In genomic region chr16:73835715-73836440, GRCm38 (mm10) we compare ENCODE assay signal across 15 mouse cellular contexts.
DNase-seq lines count a peak whose midpoint lies in the region; ATAC-seq and TF ChIP-seq lines count a peak whose summit lies in the region.
"Had no signal": no experiment of that assay in that cellular context is flagged by ENCODE, and none has a peak within 500 bp of the region (broad histone marks: within the 10 kb centered on the region; RNA-seq: fewer than 3 reads in every experiment).

No protein-coding gene starts in this region.

- TF ChIP-seq EP300 in heart, postnatal 0 days (IDR thresholded peaks at IDR 0.05; ENCODE audit: low read depth), result no peak

- H3K9me3 ChIP-seq in heart, embryonic 11.5 days (replicated peaks; ENCODE audit: control insufficient read depth, low read length), result no peaks in the 10 kb centered on the region
- no peaks in the 10 kb centered on the region for H3K9me3 ChIP-seq in midbrain, postnatal 0 days (ENCODE audit: low read length)
- H3K9me3 ChIP-seq in midbrain, embryonic 11.5 days (ENCODE audit: control insufficient read depth, low read length), result no peaks in the 10 kb centered on the region
- H3K9me3 ChIP-seq in heart, postnatal 0 days (replicated peaks; ENCODE audit: control insufficient read depth, low read length), result no peaks in the 10 kb centered on the region
- H3K9me3 ChIP-seq: midbrain, embryonic 15.5 days had no signal

- no peak overlapping the region for H3K9ac ChIP-seq in heart, embryonic 11.5 days (ENCODE audit: low read depth, low read length)
- no peak overlapping the region for H3K9ac ChIP-seq in midbrain, postnatal 0 days (replicated peaks; ENCODE audit: low read length, poor library complexity, severe bottlenecking)
- H3K9ac ChIP-seq in midbrain, embryonic 11.5 days (ENCODE audit: low read length), result no peak overlapping the region
- H3K9ac ChIP-seq in heart, postnatal 0 days (replicated peaks; ENCODE audit: low read depth, low read length), result no peak overlapping the region
- H3K9ac ChIP-seq: midbrain, embryonic 15.5 days had no signal

- H3K4me2 ChIP-seq in heart, embryonic 11.5 days, result peak overlapping the region; percentile 51
- H3K4me2 ChIP-seq in midbrain, postnatal 0 days (ENCODE audit: low read depth, low read length, poor library complexity, severe bottlenecking), result no peak overlapping the region
- H3K4me2 ChIP-seq in midbrain, embryonic 11.5 days, result no peak overlapping the region
- H3K4me2 ChIP-seq in heart, postnatal 0 days (ENCODE audit: low read depth, low read length), result peak overlapping the region; percentile 49
- H3K4me2 ChIP-seq: midbrain, embryonic 15.5 days had no signal

- H3K27ac ChIP-seq in heart, embryonic 11.5 days (ENCODE audit: low read depth, low read length), result no peak overlapping the region
- no peak overlapping the region for H3K27ac ChIP-seq in midbrain, postnatal 0 days (ENCODE audit: low read depth, low read length)
- H3K27ac ChIP-seq in midbrain, embryonic 11.5 days (ENCODE audit: low read depth, low read length), result no peak overlapping the region
- peak overlapping the region; percentile 11; the same call in 1 of the 2 replicates for H3K27ac ChIP-seq in heart, postnatal 0 days (ENCODE audit: low read depth)
- H3K27ac ChIP-seq: hindbrain, postnatal 0 days; midbrain, embryonic 15.5 days had no signal

- H3K27me3 ChIP-seq in heart, embryonic 11.5 days (ENCODE audit: control insufficient read depth, insufficient read depth, low read length), result no peaks in the 10 kb centered on the region
- H3K27me3 ChIP-seq in midbrain, postnatal 0 days (ENCODE audit: insufficient read depth, low read length), result no peaks in the 10 kb centered on the region
- no peaks in the 10 kb centered on the region for H3K27me3 ChIP-seq in midbrain, embryonic 11.5 days (ENCODE audit: control insufficient read depth, insufficient read depth, low read length)
- no peaks in the 10 kb centered on the region for H3K27me3 ChIP-seq in heart, postnatal 0 days (ENCODE audit: control insufficient read depth, insufficient read depth, low read length)
- H3K27me3 ChIP-seq: midbrain, embryonic 15.5 days had no signal

- H3K4me3 ChIP-seq in heart, embryonic 11.5 days (ENCODE audit: low read depth, low read length), result no peak overlapping the region
- H3K4me3 ChIP-seq in midbrain, postnatal 0 days (ENCODE audit: low read depth, low read length), result no peak overlapping the region
- H3K4me3 ChIP-seq in midbrain, embryonic 11.5 days (ENCODE audit: low read depth, low read length), result no peak overlapping the region
- peak overlapping the region; percentile 35 for H3K4me3 ChIP-seq in heart, postnatal 0 days (ENCODE audit: low read depth, low read length)
- H3K4me3 ChIP-seq: midbrain, embryonic 15.5 days had no signal

- DNase-seq in heart, postnatal 4 days, result no peak
- peak; percentile 6 for DNase-seq in midbrain, postnatal 0 days (ENCODE audit: low spot score)
- no peak for DNase-seq in midbrain, embryonic 11.5 days (ENCODE audit: low spot score, missing footprints)
- DNase-seq in heart, postnatal 0 days (ENCODE audit: low spot score), result no peak
- DNase-seq in embryo, embryonic 10 days (ENCODE audit: low spot score), result no peak
- DNase-seq: B cell, adult 2 months; cerebellum, adult 11-12 months; kidney, adult 8-10 months; left cerebral cortex, postnatal 4 days had no signal

- 49% methylated on average over 19 of the region's 19 CpGs for WGBS in heart, embryonic 11.5 days (ENCODE audit: insufficient replicate concordance)
- 73% methylated on average over 19 of the region's 19 CpGs for WGBS in midbrain, postnatal 0 days
- 92% methylated on average over 19 of the region's 19 CpGs for WGBS in midbrain, embryonic 11.5 days
- WGBS in heart, postnatal 0 days, result 47% methylated on average over 19 of the region's 19 CpGs

- H3K4me1 ChIP-seq in heart, embryonic 11.5 days (ENCODE audit: control insufficient read depth, insufficient read depth, low read length), result 0 out of 2 replicates have a peak, but pooled peaks cover 3% of the 10 kb centered on the region
- H3K4me1 ChIP-seq in midbrain, postnatal 0 days (ENCODE audit: insufficient read depth, low read length), result no peaks in the 10 kb centered on the region
- H3K4me1 ChIP-seq in midbrain, embryonic 11.5 days (ENCODE audit: control insufficient read depth, insufficient read depth, low read length), result no peaks in the 10 kb centered on the region
- no peaks in the 10 kb centered on the region for H3K4me1 ChIP-seq in heart, postnatal 0 days (ENCODE audit: control insufficient read depth, insufficient read depth)
- H3K4me1 ChIP-seq: midbrain, embryonic 15.5 days had no signal

- no peaks in the 10 kb centered on the region for H3K36me3 ChIP-seq in heart, embryonic 11.5 days (ENCODE audit: control insufficient read depth, insufficient read depth, low read length)
- no peaks in the 10 kb centered on the region for H3K36me3 ChIP-seq in midbrain, postnatal 0 days (ENCODE audit: insufficient read depth, low read length)
- no peaks in the 10 kb centered on the region for H3K36me3 ChIP-seq in midbrain, embryonic 11.5 days (ENCODE audit: control insufficient read depth, insufficient read depth, low read length)
- no peaks in the 10 kb centered on the region for H3K36me3 ChIP-seq in heart, postnatal 0 days (replicated peaks; ENCODE audit: control insufficient read depth, insufficient read depth, low read length)
- H3K36me3 ChIP-seq: midbrain, embryonic 15.5 days had no signal

- TF ChIP-seq CTCF in midbrain, postnatal 0 days (IDR thresholded peaks at IDR 0.05), result no peak
- TF ChIP-seq CTCF in heart, postnatal 0 days (IDR thresholded peaks at IDR 0.05; ENCODE audit: low read depth), result no peak

- ATAC-seq in heart, embryonic 11.5 days (replicated peaks; ENCODE audit: insufficient number of reproducible peaks, low FRiP score, low TSS enrichment), result no peak
- no peak for ATAC-seq in midbrain, postnatal 0 days (ENCODE audit: low FRiP score)
- ATAC-seq in midbrain, embryonic 11.5 days (ENCODE audit: low FRiP score), result no peak
- no peak; the same call in 1 of the 2 replicates for ATAC-seq in heart, postnatal 0 days (ENCODE audit: insufficient read depth, low read depth)
- 0 out of 2 replicates have a peak, but pooled peaks have one; percentile 20 for ATAC-seq in megakaryocyte progenitor cell, adult 5-6 weeks (replicated peaks; ENCODE audit: poor library complexity)
- ATAC-seq in frontal cortex, adult (ENCODE audit: low TSS enrichment), result no peak
- ATAC-seq: forebrain, embryonic 14.5 days; hindbrain, postnatal 0 days; midbrain, embryonic 15.5 days had no signal

Comparison
In these comparisons a context has a peak if more than half of its experiments do, and no peak if none do; other contexts are left out.
1. H3K4me2 ChIP-seq: peak in heart, embryonic 11.5 days (single experiment) and heart, postnatal 0 days (single experiment); none in midbrain, postnatal 0 days (single experiment) and midbrain, embryonic 11.5 days (single experiment).